Mouse (Mus musculus) embryo, embryonic 9.5 days (tissue): ENCODE results near the gene Pou2f2.
"Not testable (repeated sequence)": the region's sequence is repeated elsewhere in the genome, so short reads cannot be mapped to it uniquely, and the experiment has no call there.

Experiments
- DNase-seq: peaks from one replicate; pipeline ENCODE4 v3.0.0-alpha.2; 2017; ENCODE audit errors: extremely low spot score

Gene Pou2f2

DNA sequence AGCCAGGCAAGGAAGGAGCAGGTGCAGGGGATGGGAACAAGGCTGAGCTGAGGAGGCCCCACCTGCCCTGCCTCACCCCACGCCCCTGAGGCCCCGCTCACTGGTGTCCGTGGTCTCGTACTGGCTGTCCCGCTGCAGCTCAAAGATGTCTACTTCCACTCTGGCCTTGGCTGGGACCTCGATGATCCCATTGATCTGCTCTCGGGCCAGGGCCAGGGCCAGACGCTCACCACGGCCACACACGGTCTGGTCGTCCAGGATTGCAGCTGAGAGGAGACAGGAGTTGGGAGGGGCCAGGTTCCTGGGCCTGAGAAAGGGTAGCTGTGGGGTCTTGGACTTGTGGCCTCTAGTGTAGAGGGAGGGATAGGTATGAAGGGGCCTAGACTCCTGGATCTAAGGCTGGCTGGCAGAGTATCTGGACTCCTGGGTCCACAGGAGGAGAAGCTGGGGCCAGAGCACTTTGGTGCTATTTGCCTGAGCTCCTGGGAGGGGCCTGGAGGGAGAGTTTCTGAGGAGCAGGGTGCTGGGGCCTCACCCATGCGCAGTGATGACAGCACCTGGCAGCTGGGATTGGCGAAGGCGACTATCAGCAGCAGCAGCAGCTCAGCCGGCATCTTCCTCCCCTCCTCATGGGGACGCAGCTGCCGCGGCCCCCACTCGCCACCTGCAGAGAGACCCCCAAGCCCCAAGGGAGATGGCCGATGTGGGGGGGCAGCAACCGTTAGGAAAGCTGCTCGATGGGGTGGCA lies 111.4 kb downstream of the Pou2f2 start:
- no peak for DNase-seq

DNA sequence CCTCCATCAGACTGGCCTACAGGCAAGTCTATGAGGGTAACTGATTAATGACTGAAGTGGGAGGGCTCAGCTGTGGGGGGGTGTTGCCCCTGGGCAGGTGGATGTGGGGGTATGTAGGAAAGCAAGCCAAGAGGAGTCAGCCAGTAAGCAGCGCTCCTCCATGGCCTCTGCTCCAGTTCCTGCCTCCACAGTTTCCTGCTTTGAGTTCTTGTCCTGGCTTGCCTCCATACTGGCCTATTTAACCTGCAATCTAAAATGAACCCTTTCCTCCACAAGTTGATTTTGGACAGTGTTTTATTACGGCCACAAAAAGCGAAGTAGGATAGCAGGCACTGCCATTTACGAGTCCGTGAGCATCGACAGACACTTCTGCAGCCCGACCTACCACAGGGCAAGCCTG lies 112.2 kb downstream of the Pou2f2 start:
- DNase-seq: no peak

DNA sequence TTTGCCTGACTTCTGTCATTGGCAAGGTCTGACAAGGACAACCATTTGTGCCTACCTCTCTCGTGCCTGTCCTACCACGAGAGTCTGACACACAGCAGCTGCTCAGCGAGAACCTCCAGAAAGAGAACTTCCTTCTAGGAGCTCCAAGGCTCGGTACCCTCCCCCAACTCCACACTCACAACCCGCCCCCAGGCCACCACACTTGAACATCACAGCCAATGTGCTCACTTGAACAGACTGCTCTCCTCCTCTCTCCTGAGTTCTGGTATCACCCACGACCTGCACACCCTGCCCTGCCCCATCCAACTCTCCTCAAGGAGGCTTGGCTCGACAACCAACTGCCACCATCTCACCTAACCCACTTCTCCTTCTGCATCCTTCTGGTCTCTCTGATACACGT lies 115.6 kb downstream of the Pou2f2 start:
- DNase-seq: no peak

DNA sequence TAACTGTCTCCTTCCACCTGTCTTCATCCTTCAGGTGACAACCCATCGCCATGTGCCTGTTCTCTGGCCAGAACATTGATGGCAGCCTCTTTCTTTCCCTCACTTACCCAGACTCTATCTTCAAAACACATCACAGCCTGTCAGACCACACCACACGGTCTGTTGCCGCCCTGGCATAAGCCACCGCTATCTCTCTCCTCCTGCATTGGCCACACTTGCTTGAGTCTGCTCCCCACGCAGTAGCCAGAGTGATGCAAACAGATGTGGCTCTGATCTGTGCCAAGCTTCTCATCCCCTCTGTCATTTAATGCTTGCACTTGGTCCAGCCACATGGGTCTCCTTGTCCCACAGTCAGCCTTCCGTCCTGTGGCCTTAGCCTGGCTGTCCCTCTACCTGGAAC lies 116.2 kb downstream of the Pou2f2 start:
- no peak for DNase-seq

DNA sequence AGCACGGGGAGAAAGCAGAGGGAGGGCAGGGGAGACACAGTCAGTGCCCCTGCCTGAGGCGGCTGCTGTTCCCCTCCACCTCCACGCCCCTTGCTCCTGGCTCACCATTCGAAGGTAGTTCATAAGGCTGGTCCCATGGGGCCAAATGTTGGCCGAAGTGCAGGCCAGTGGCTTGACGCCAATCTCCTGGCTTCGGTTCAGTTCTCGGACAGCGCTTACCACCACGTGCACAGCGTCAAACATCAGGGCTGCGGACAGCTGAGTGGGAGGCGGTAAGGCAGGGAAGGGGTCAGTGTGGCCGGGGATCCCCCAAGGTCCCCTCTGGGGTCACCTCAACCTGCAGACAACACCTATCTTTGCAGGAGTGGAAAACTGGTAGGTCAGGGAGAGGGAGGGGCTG lies 120.7 kb downstream of the Pou2f2 start:
- no peak for DNase-seq

DNA sequence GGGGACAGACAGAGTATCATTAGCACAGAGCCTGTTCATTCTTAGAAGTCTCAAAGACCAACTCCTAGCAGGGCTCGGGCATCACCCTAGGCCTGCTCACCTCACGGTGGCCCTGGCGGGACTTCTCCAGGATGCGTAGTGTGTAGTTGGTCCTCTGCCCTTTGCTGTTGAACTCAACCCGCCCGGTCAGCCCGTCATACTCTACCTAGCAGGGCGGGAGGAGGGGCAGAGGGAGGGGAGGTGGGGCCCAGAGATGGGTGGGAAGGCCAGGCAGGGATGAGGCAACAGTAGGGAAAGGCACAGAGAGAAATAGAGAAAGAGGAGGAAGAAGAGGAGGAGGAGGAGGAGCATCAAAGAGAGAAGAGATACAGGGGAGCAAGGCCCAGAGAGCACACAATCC lies 121.1 kb downstream of the Pou2f2 start:
- no peak for DNase-seq

DNA sequence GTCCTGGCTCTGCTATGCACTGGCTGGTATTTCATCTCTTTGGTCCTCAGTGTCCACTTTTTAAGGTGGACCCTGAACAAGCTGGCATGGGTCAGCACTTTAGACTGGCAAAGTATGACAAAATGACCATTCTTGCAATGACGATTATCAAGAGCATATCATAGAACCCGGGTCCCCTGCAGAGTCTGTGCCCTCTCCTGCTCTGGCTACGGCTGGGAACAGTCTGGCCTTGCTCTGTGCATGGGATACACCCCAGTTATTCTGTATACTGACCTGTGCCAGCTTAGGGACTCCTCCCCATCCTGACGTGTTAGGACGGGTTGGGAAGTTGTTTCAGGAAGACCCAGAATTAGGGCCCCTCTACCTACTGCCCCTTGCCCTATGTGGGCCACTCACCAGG lies 121.6 kb downstream of the Pou2f2 start:
- no peak for DNase-seq

DNA sequence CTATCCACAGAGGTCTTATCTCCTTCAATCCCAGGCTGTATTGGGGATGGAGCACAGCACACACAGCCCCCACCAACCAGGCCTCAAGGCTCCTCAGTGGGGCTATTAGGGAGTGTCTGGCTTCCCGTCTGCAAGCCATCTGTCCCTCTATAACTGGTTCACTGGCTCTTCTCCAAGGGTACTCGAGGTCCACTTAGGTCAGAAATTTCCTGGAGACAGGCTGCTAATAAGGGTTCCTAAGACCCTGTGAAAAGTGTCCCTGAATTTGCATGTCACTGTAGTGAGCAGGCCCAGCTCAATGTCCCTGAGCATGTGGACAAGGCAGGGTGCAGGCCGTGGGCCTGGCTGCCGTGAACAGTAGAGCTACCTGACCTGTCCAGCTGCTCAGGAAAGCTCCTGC lies 122.6 kb downstream of the Pou2f2 start:
- no peak for DNase-seq

DNA sequence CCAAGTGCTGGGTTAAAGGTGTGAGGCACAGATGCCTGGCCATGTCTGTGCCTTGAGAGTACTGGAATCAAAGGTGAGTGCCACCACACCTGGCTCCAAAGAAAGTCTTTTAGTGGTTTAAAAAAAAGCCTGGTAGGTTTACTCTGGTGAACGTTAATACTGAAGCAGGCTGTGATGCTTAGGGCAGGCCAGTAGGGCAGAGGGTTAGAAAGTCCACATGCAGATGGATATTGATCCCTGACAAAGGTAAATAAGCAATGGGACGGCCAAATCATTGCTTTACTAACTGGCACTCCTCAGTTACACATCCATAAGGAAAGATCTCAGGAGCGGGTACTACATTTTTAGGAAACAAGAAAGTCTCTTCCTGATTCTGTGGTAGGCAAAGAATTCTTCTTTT lies 126.9 kb downstream of the Pou2f2 start:
- DNase-seq: no peak

DNA sequence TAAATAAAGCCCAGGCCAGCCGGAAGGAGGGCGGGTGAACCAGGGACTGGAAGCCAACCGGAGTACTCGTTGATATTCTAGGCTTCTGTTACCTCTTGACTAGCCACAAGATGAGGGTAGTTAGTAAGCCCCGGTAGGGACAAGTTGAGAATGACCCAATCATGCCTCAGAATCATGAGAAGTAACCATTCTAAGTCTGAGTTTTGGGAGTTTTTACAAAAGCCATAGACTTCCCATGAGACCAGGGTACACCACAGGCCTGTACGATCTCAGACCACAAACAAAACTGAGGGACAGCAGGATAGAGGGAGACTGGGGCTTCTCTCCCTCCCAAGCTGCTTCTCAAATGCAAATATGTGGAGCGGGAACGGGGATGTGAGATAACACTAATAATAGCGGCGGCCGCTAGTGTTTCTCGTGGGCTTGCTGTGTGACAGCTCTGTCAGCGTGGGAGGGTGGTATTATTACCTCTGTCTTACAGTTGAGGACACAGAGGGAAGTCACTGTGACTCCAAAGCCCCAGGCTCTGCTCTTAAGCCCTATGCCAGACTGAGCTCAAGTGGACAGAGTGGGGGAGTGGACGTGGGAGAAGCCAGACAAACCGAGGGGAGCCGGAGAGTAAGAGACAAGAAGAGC lies 130.1 kb downstream of the Pou2f2 start:
- DNase-seq: no peak

DNA sequence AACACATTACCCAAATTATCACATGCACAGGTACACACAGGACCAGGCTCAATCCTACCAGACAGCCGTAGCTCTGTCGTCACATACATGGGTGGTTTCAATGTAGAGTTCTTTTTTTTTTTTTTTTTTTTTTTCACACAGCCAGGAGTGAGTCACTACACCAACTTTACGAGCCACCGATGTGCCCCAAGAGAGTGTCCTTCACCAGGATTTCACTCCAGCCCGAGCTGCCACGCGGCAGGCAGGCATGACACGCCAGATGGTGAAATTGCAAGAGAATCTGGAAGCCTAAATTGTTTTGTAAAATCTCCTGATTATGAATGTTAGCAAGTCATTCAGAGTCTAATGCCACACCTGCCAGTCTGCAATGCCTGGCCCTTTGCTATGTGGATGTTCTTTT lies 132.2 kb downstream of the Pou2f2 start:
- no peak for DNase-seq

DNA sequence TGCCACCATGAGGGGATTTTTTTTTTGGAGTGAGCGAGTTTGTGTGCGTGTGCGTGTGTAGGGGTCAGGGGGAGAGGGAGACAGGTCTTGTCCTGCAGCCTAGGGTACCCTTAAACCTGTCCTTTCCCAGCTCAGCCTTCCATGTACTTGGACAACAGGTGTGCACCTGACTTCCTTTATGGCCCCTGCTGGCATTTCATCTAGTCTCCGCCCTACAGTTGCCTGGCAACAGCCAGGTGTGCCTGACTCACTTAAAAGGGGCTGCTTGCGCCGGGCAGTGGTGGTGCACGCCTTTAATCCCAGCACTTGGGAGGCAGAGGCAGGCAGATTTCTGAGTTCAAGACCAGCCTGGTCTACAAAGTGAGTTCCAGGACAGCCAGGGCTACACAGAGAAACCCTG lies 134.9 kb downstream of the Pou2f2 start:
- DNase-seq: not testable (repeated sequence)

DNA sequence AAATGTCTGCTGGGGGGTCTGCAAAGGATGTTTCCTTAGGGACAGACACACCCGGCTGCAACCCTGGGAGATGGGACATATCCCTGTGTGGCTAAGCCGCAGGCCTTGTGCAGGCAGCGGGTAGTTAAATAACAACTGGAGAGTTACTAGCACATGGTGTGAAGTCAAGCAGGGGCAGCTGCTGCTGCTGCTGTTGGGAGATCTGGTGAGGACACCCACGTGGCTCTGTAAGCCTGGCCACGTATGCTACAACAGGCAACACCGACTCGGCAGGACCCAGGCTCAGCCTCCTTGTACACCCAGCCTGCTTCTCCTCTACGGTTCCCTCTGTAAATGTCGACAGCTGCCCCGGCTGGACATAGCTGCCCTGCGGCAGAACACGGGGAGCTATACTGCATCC lies 137.6 kb downstream of the Pou2f2 start:
- no peak for DNase-seq
